Mouse (Mus musculus) hindbrain, embryonic 12.5 days (tissue): ENCODE data around the gene Cdh5. TPM values are rescaled to one million over a fixed set of nuclear protein-coding genes. Genes with fewer than 3 reads are reported as not detected.
A peak's percentile ranks its signal among the peaks of the same experiment; 100 is the strongest.
"Not testable (repeated sequence)": the region's sequence is repeated elsewhere in the genome, so short reads cannot be mapped to it uniquely, and the experiment has no call there.

ENCODE experiments used
- ATAC-seq: fragments of 200-750 bp; cut with Nextera tagmentation; 2 replicates; pipeline ENCODE4 v1.8.0; 2017; ENCODE audit warnings: moderate TSS enrichment; ENCODE audit not compliant: low FRiP score
- H3K27ac ChIP-seq: fragments of 300-500 bp; sonication (generic); 2 replicates; pipeline ENCODE4 v1.5.1; 2016; ENCODE audit warnings: mild to moderate bottlenecking
- H3K27me3 ChIP-seq: fragments of 300-500 bp; sonication (generic); 2 replicates; pipeline ENCODE4 v1.6.1; 2016; ENCODE audit warnings: mild to moderate bottlenecking
- H3K36me3 ChIP-seq: fragments of 300-500 bp; sonication (generic); 2 replicates; pipeline ENCODE4 v1.6.1; 2016; ENCODE audit warnings: mild to moderate bottlenecking
- H3K4me1 ChIP-seq: fragments of 300-500 bp; sonication (generic); 2 replicates; pipeline ENCODE4 v1.6.1; 2016
- H3K4me2 ChIP-seq: fragments of 300-500 bp; sonication (generic); replicated peaks from 2 replicates; pipeline ENCODE4 v1.6.1; 2016; ENCODE audit warnings: mild to moderate bottlenecking
- H3K4me3 ChIP-seq: fragments of 300-500 bp; sonication (generic); 2 replicates; pipeline ENCODE4 v1.5.1; 2016; ENCODE audit warnings: mild to moderate bottlenecking
- H3K9ac ChIP-seq: fragments of 300-500 bp; sonication (generic); 2 replicates; pipeline ENCODE4 v1.6.1; 2016; ENCODE audit warnings: mild to moderate bottlenecking, moderate library complexity
- H3K9me3 ChIP-seq: fragments of 300-500 bp; sonication (generic); replicated peaks from 2 replicates; pipeline ENCODE4 v1.6.1; 2016; ENCODE audit warnings: mild to moderate bottlenecking
- WGBS: fragments of 180-500 bp; shearing (Covaris S2); methylation state at CpG from one replicate; pipeline ENCODE4 v1.1.7; 2016; 5-methylcytosine and 5-hydroxymethylcytosine counted together
- polyA plus RNA-seq: library from polyadenylated mRNA; unstranded; fragments of >200 nt; fragmentation: Nextera tagmentation; extraction: Ambion mirVana; gene quantifications from 2 replicates; pipeline ENCODE4 v1.2.1, GENCODE M21; 2016

Gene Cdh5
- polyA plus RNA-seq, 1 experiment from 2014 or later, result 16.2 TPM

- Histone ChIP-seq H3K4me3 (no peak overlapping the region), H3K27ac (no peak overlapping the region), H3K27me3 (no peaks in the 10 kb centered on the region), H3K4me1 (no peaks in the 10 kb centered on the region), H3K4me2 (no peak overlapping the region), H3K9ac (no peak overlapping the region), H3K36me3 (no peaks in the 10 kb centered on the region), H3K9me3 (no peaks in the 10 kb centered on the region)
- WGBS, result 85% methylated on average over 6 of the region's 6 CpGs
- no peak for ATAC-seq
Measured at GRCm38 (mm10) chr8:104075079-104075478, 26.3 kb upstream of the Cdh5 start.

GRCm38 (mm10) chr8:104076541-104077412 is 24.6 kb upstream of the Cdh5 start:
- 33% methylated on average over 8 of the region's 8 CpGs for WGBS
- H3K36me3 ChIP-seq, result no peaks in the 10 kb centered on the region
- H3K4me1 ChIP-seq, result no peaks in the 10 kb centered on the region
- H3K4me3 ChIP-seq, result no peak overlapping the region
- no peaks in the 10 kb centered on the region for H3K9me3 ChIP-seq
- H3K27ac ChIP-seq, result no peak overlapping the region
- H3K4me2 ChIP-seq, result no peak overlapping the region
- H3K27me3 ChIP-seq, result no peaks in the 10 kb centered on the region
- no peak overlapping the region for H3K9ac ChIP-seq
- 0 out of 2 replicates have a peak, but pooled peaks have one; percentile 48 for ATAC-seq

- no peak overlapping the region for H3K4me2 ChIP-seq
- H3K27ac ChIP-seq, result no peak overlapping the region
- no peak overlapping the region for H3K9ac ChIP-seq
- no peak for ATAC-seq
- no peaks in the 10 kb centered on the region for H3K27me3 ChIP-seq
- no peak overlapping the region for H3K4me3 ChIP-seq
- WGBS, result 68% methylated on average over 7 of the region's 7 CpGs
- H3K36me3 ChIP-seq, result no peaks in the 10 kb centered on the region
- H3K4me1 ChIP-seq, result no peaks in the 10 kb centered on the region
- H3K9me3 ChIP-seq, result no peaks in the 10 kb centered on the region
Measured at GRCm38 (mm10) chr8:104078091-104078490, 23.3 kb upstream of the Cdh5 start.

- Histone ChIP-seq H3K4me2 (no peak overlapping the region), H3K4me3 (no peak overlapping the region), H3K27me3 (no peaks in the 10 kb centered on the region), H3K4me1 (no peaks in the 10 kb centered on the region), H3K36me3 (no peaks in the 10 kb centered on the region), H3K27ac (no peak overlapping the region), H3K9ac (no peak overlapping the region), H3K9me3 (no peaks in the 10 kb centered on the region)
- ATAC-seq, result no peak
- 84% methylated on average over 10 of the region's 10 CpGs for WGBS
Measured at GRCm38 (mm10) chr8:104085281-104085680, 16.1 kb upstream of the Cdh5 start.

- no peak overlapping the region for H3K4me3 ChIP-seq
- H3K4me1 ChIP-seq, result no peaks in the 10 kb centered on the region
- no peaks in the 10 kb centered on the region for H3K36me3 ChIP-seq
- 87% methylated on average over 2 of the region's 2 CpGs for WGBS
- no peak overlapping the region for H3K4me2 ChIP-seq
- no peaks in the 10 kb centered on the region for H3K27me3 ChIP-seq
- H3K27ac ChIP-seq, result no peak overlapping the region
- ATAC-seq, result no peak
- no peak overlapping the region for H3K9ac ChIP-seq
- no peaks in the 10 kb centered on the region for H3K9me3 ChIP-seq
Measured at GRCm38 (mm10) chr8:104086615-104087014, 14.8 kb upstream of the Cdh5 start.

GRCm38 (mm10) chr8:104087091-104087490 is 14.3 kb upstream of the Cdh5 start:
- no peak overlapping the region for H3K27ac ChIP-seq
- H3K9ac ChIP-seq, result no peak overlapping the region
- no peaks in the 10 kb centered on the region for H3K27me3 ChIP-seq
- no peaks in the 10 kb centered on the region for H3K36me3 ChIP-seq
- H3K9me3 ChIP-seq, result no peaks in the 10 kb centered on the region
- no peak for ATAC-seq
- 31% methylated on average over 1 of the region's 1 CpGs for WGBS
- no peaks in the 10 kb centered on the region for H3K4me1 ChIP-seq
- H3K4me2 ChIP-seq, result no peak overlapping the region
- H3K4me3 ChIP-seq, result no peak overlapping the region

- H3K36me3 ChIP-seq, result not testable (repeated sequence)
Measured at GRCm38 (mm10) chr8:104087878-104088277, 13.5 kb upstream of the Cdh5 start.

GRCm38 (mm10) chr8:104088881-104089280 is 12.5 kb upstream of the Cdh5 start:
- H3K27me3 ChIP-seq, result no peaks in the 10 kb centered on the region
- H3K4me1 ChIP-seq, result no peaks in the 10 kb centered on the region
- no peak for ATAC-seq
- no peaks in the 10 kb centered on the region for H3K36me3 ChIP-seq
- H3K4me3 ChIP-seq, result no peak overlapping the region
- H3K9ac ChIP-seq, result no peak overlapping the region
- WGBS, result 76% methylated on average over 3 of the region's 3 CpGs
- H3K27ac ChIP-seq, result no peak overlapping the region
- H3K4me2 ChIP-seq, result no peak overlapping the region
- no peaks in the 10 kb centered on the region for H3K9me3 ChIP-seq

More at GRCm38 (mm10) chr8:104087878-104088277, 13.5 kb upstream of the Cdh5 start:
- H3K9ac ChIP-seq, H3K27me3 ChIP-seq, H3K4me3 ChIP-seq, H3K4me2 ChIP-seq, H3K4me1 ChIP-seq, H3K9me3 ChIP-seq, H3K27ac ChIP-seq, ATAC-seq: not testable (repeated sequence)

GRCm38 (mm10) chr8:104090993-104091900 is 10.2 kb upstream of the Cdh5 start:
- not testable (repeated sequence) for H3K4me1 ChIP-seq, H3K9me3 ChIP-seq, H3K9ac ChIP-seq, H3K27ac ChIP-seq, H3K27me3 ChIP-seq, ATAC-seq, H3K36me3 ChIP-seq, H3K4me3 ChIP-seq
- peak overlapping the region; percentile 36 for H3K4me2 ChIP-seq
- WGBS, result 15% methylated on average over 20 of the region's 24 CpGs

GRCm38 (mm10) chr8:104093336-104093735 is 8.1 kb upstream of the Cdh5 start:
- no peak for ATAC-seq
- Histone ChIP-seq H3K9ac (no peak overlapping the region), H3K27ac (no peak overlapping the region), H3K4me2 (no peak overlapping the region), H3K27me3 (0 out of 2 replicates have a peak, but pooled peaks cover 3% of the 10 kb centered on the region), H3K36me3 (no peaks in the 10 kb centered on the region), H3K4me1 (peaks cover 5% of the 10 kb centered on the region; the same call in 1 of the 2 replicates), H3K9me3 (no peaks in the 10 kb centered on the region), H3K4me3 (no peak overlapping the region)
- WGBS, result 34% methylated on average over 7 of the region's 7 CpGs

- H3K27ac ChIP-seq, result 0 out of 2 replicates have a peak overlapping the region, but pooled peaks have one; percentile 4
- ATAC-seq, result no peak
Measured at GRCm38 (mm10) chr8:104095595-104095994, 5.8 kb upstream of the Cdh5 start.

GRCm38 (mm10) chr8:104096644-104097043 is 4.8 kb upstream of the Cdh5 start:
- ATAC-seq, result no peak
- Histone ChIP-seq H3K27ac (no peak overlapping the region), H3K4me3 (no peak overlapping the region), H3K36me3 (no peaks in the 10 kb centered on the region), H3K4me2 (no peak overlapping the region), H3K4me1 (peaks cover 13% of the 10 kb centered on the region), H3K9me3 (no peaks in the 10 kb centered on the region), H3K27me3 (0 out of 2 replicates have a peak, but pooled peaks cover 3% of the 10 kb centered on the region), H3K9ac (no peak overlapping the region)
- 60% methylated on average over 10 of the region's 10 CpGs for WGBS

More at GRCm38 (mm10) chr8:104095595-104095994, 5.8 kb upstream of the Cdh5 start:
- 67% methylated on average over 9 of the region's 9 CpGs for WGBS
- Histone ChIP-seq H3K4me3 (no peak overlapping the region), H3K36me3 (no peaks in the 10 kb centered on the region), H3K4me1 (peaks cover 13% of the 10 kb centered on the region), H3K9ac (no peak overlapping the region), H3K27me3 (0 out of 2 replicates have a peak, but pooled peaks cover 3% of the 10 kb centered on the region), H3K4me2 (no peak overlapping the region), H3K9me3 (no peaks in the 10 kb centered on the region)
